Mouse (Mus musculus): ENCODE measurements around the gene Csf2rb2.

- TF ChIP-seq CTCF (IDR thresholded peaks at IDR 0.05; ENCODE audit: borderline replicate concordance, control insufficient read depth, extremely low read depth, insufficient read depth, low read length, poor library complexity), result no peak
- no peak for TF ChIP-seq POLR2A (IDR thresholded peaks at IDR 0.05; ENCODE audit: control insufficient read depth, extremely low read depth, insufficient read depth, low read length, poor library complexity)
These were observed 38.2 kb upstream of the Csf2rb2 start for GRCm38 (mm10) chr15:78343683-78344082.
